Mouse (Mus musculus) forebrain, embryonic 11.5 days (tissue): ENCODE results near the gene Krt10. TPM values are rescaled to one million over a fixed set of nuclear protein-coding genes. Genes with fewer than 3 reads are reported as not detected.

Source experiments
- ATAC-seq: fragments of 200-750 bp; cut with Nextera tagmentation; replicated peaks from 2 replicates; pipeline ENCODE4 v1.8.0; 2017; ENCODE audit warnings: moderate TSS enrichment; ENCODE audit not compliant: low FRiP score
- DNase-seq: peaks from one replicate; pipeline ENCODE4 v3.0.0-alpha.2; 2017; ENCODE audit warnings: low spot score
- H3K27ac ChIP-seq: fragments of 300-500 bp; sonication (generic); 2 replicates; pipeline ENCODE4 v1.5.1; 2014; ENCODE audit warnings: low read depth, low read length
- H3K27me3 ChIP-seq: fragments of 300-500 bp; sonication (generic); 2 replicates; pipeline ENCODE4 v1.6.1; 2014; ENCODE audit warnings: mild to moderate bottlenecking, low read length, mixed read lengths; ENCODE audit not compliant: control insufficient read depth, insufficient read depth
- H3K36me3 ChIP-seq: fragments of 300-500 bp; sonication (generic); 2 replicates; pipeline ENCODE4 v1.6.1; 2014; ENCODE audit warnings: mild to moderate bottlenecking, low read length, moderate library complexity, mixed read lengths; ENCODE audit not compliant: control insufficient read depth, insufficient read depth
- H3K4me1 ChIP-seq: fragments of 300-500 bp; sonication (generic); replicated peaks from 2 replicates; pipeline ENCODE4 v1.6.1; 2014; ENCODE audit warnings: low read length, mixed read lengths; ENCODE audit not compliant: control insufficient read depth, insufficient read depth
- H3K4me2 ChIP-seq: fragments of 300-500 bp; sonication (generic); 2 replicates; pipeline ENCODE4 v1.6.1; 2014; ENCODE audit warnings: low read depth, mild to moderate bottlenecking, low read length, moderate library complexity, mixed read lengths; ENCODE audit not compliant: severe bottlenecking
- H3K4me3 ChIP-seq: fragments of 300-500 bp; sonication (generic); 2 replicates; pipeline ENCODE4 v1.5.1; 2014; ENCODE audit warnings: low read depth, low read length
- H3K9ac ChIP-seq: fragments of 300-500 bp; sonication (generic); 2 replicates; pipeline ENCODE4 v1.6.1; 2014; ENCODE audit warnings: low read length
- H3K9me3 ChIP-seq: fragments of 300-500 bp; sonication (generic); 2 replicates; pipeline ENCODE4 v1.6.1; 2016; ENCODE audit warnings: low read length, mixed read lengths; ENCODE audit not compliant: control insufficient read depth
- WGBS: fragments of 180-500 bp; shearing (Covaris S2); extraction: QIAGEN DNeasy Blood & Tissue Kit; methylation state at CpG from one replicate; pipeline ENCODE4 v1.1.7; 2014; 5-methylcytosine and 5-hydroxymethylcytosine counted together
- polyA plus RNA-seq: library from polyadenylated mRNA; unstranded; fragments of >200 nt; fragmentation: Nextera tagmentation; extraction: Ambion mirVana; gene quantifications from 2 replicates; pipeline ENCODE4 v1.2.1, GENCODE M21; 2014

Krt10 gene
- polyA plus RNA-seq, 1 experiment from 2014 or later = 26.8 TPM

DNA sequence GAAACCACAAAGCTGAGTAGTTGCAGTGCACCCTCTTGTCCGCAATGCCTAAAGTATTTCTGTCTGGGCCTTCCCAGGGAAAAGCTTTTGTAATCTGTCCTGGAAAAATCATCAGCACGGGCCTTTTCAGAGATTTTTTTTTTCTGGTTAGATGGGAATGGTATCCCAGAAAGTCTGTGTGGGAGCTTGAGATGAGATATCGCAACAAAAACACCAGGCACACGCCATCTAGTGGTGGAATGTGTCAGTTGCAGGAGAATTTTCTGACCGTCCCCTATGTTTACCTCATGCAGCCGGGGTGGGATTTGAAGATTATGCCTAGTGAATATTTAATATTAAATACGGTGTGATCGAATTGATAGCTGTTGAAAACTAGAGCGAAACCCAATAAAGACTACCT is 24.8 kb downstream of the Krt10 start:
- Histone ChIP-seq H3K36me3 (no peaks in the 10 kb centered on the region), H3K9me3 (no peaks in the 10 kb centered on the region), H3K27me3 (no peaks in the 10 kb centered on the region), H3K4me2 (no peak overlapping the region), H3K4me3 (no peak overlapping the region), H3K27ac (no peak overlapping the region), H3K9ac (no peak overlapping the region), H3K4me1 (no peaks in the 10 kb centered on the region)
- peak; percentile 66 for DNase-seq
- 33% methylated on average over 9 of the region's 9 CpGs for WGBS
- no peak for ATAC-seq

- Histone ChIP-seq H3K27me3 (no peaks in the 10 kb centered on the region), H3K4me3 (no peak overlapping the region), H3K36me3 (no peaks in the 10 kb centered on the region), H3K9ac (no peak overlapping the region), H3K4me2 (no peak overlapping the region), H3K27ac (no peak overlapping the region), H3K4me1 (no peaks in the 10 kb centered on the region), H3K9me3 (no peaks in the 10 kb centered on the region)
- 94% methylated on average over 8 of the region's 8 CpGs for WGBS
- no peak for ATAC-seq
- DNase-seq = no peak
Observed at GRCm38 (mm10) chr11:99361423-99361822, 27.7 kb downstream of the Krt10 start.

DNA sequence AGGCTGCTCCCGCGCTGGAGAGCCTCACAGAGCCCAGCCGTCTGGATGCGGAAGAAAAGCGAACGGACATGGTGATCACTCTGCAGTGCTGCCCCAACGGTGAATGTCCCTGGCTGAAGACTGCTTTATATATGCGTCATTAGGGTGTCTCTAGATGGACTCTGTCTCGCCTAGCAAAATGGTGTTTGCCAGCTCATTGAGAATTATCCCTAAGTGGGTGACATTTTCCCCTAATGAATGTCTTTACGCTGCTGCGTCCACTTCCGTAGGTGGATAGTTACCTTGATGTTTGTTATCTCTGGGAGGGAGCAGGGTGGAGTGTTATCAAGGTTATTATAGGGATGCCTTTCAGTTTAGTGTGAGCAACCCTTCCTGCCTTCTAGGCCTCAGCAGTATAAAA is 38.2 kb downstream of the Krt10 start, which contains the start of gene Krt27:
TSS of gene Krt27 (minus strand) at position 101 of the 400 bp plus-strand sequence.
- Histone ChIP-seq H3K4me2 (no peak within 1 kb of the TSS), H3K9me3 (no peaks in the 10 kb centered on the region), H3K27me3 (no peaks in the 10 kb centered on the region), H3K27ac (no peak within 1 kb of the TSS), H3K4me3 (no peak within 1 kb of the TSS), H3K4me1 (no peaks in the 10 kb centered on the region), H3K36me3 (no peaks in the 10 kb centered on the region), H3K9ac (no peak within 1 kb of the TSS)
- DNase-seq (no peak), ATAC-seq (no peak)
- WGBS = 85% methylated on average over 12 of the region's 12 CpGs

DNA sequence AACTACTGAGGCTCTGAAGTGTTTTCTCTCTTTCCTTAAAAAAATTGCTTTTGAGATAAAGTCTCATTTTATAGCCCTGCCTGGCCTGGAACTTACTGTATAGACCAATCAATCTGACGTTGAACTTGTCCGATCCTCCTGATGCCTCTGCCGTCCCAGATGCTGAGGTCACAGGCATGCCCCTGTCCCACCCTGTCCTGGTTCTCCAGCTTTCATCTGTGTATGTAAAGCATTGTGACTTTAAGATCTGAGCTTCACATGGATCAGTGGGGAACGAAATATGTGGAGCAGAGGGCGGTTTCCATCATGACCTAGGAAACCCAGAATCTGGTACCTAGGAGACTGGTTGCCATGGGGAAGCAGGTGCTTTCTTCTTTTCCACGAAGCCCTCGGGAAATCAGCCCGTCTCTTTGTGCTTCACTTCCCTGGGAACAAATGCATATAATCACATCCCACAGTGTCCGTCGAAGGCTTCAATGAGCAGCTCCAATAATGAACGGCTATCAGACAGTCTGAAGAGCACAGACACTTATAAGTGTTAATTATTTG is 49.8 kb downstream of the Krt10 start:
- H3K36me3 ChIP-seq = no peaks in the 10 kb centered on the region
- H3K9me3 ChIP-seq = no peaks in the 10 kb centered on the region
- H3K4me3 ChIP-seq = no peak overlapping the region
- no peak overlapping the region for H3K4me2 ChIP-seq
- no peak overlapping the region for H3K27ac ChIP-seq
- H3K9ac ChIP-seq = no peak overlapping the region
- DNase-seq = no peak
- no peaks in the 10 kb centered on the region; the same call in 1 of the 2 replicates for H3K4me1 ChIP-seq
- no peaks in the 10 kb centered on the region for H3K27me3 ChIP-seq
- WGBS = 48% methylated on average over 11 of the region's 11 CpGs
- ATAC-seq = no peak

- H3K9ac ChIP-seq = no peak within 1 kb of the TSS
- no peak within 1 kb of the TSS for H3K4me3 ChIP-seq
- H3K27me3 ChIP-seq = no peaks in the 10 kb centered on the region
- H3K4me1 ChIP-seq = no peaks in the 10 kb centered on the region; the same call in 1 of the 2 replicates
- no peaks in the 10 kb centered on the region for H3K9me3 ChIP-seq
- H3K27ac ChIP-seq = no peak within 1 kb of the TSS
- WGBS = 95% methylated on average over 11 of the region's 11 CpGs
- DNase-seq (no peak), ATAC-seq (no peak)
- H3K36me3 ChIP-seq = no peaks in the 10 kb centered on the region
- H3K4me2 ChIP-seq = no peak within 1 kb of the TSS
Observed at GRCm38 (mm10) chr11:99337866-99338265, 51.3 kb downstream of the Krt10 start, which contains the start of gene Krt26. Krt26 (minus strand) TSS chr11:99337966.

Other genes starting within 250 kb of the Krt10 start
- gene Ccr7, start 234.3 kb downstream of the Krt10 start, polyA plus RNA-seq = 0.31 TPM in 1 of 2 replicates, not detected in the other
- gene Smarce1, start 158.3 kb downstream of the Krt10 start, polyA plus RNA-seq = 203 and 209 TPM in 2 replicates
- 0.29 and 0.59 TPM in 2 replicates for gene Krt222, start 145.3 kb downstream of the Krt10 start, polyA plus RNA-seq
- not detected in 2 replicates for gene Krt24, start 104.1 kb downstream of the Krt10 start, polyA plus RNA-seq
- not detected in 2 replicates for gene Krt25, start 66.4 kb downstream of the Krt10 start, polyA plus RNA-seq
- gene Krt26, start 51.4 kb downstream of the Krt10 start, polyA plus RNA-seq = not detected in 2 replicates
- gene Krt27, start 38.3 kb downstream of the Krt10 start, polyA plus RNA-seq = not detected in 2 replicates
- gene Krt28, start 14.5 kb downstream of the Krt10 start, polyA plus RNA-seq = 0.32 and 0.45 TPM in 2 replicates
- gene Krt12, start 32.9 kb upstream of the Krt10 start, polyA plus RNA-seq = 0.09 TPM in 1 of 2 replicates, not detected in the other
- gene Krt20, start 48.8 kb upstream of the Krt10 start, polyA plus RNA-seq = 0.51 and 0.59 TPM in 2 replicates
- not detected in 2 replicates for gene Krt23, start 103.8 kb upstream of the Krt10 start, polyA plus RNA-seq
- not detected in 2 replicates for gene Krt39, start 132.0 kb upstream of the Krt10 start, polyA plus RNA-seq
- gene Krt40, start 153.8 kb upstream of the Krt10 start, polyA plus RNA-seq = not detected in 2 replicates
- not detected in 2 replicates for gene Krtap3-3, start 161.5 kb upstream of the Krt10 start, polyA plus RNA-seq
- not detected in 2 replicates for gene Krtap3-2, start 167.5 kb upstream of the Krt10 start, polyA plus RNA-seq
- not detected in 2 replicates for gene Gm11939, start 170.1 kb upstream of the Krt10 start, polyA plus RNA-seq
- gene Krtap3-1, start 177.3 kb upstream of the Krt10 start, polyA plus RNA-seq = not detected in 2 replicates
- gene Krtap1-5, start 191.7 kb upstream of the Krt10 start, polyA plus RNA-seq = not detected in 2 replicates
- not detected in 2 replicates for gene Krtap1-4, start 194.3 kb upstream of the Krt10 start, polyA plus RNA-seq
- gene Krtap1-3, start 202.0 kb upstream of the Krt10 start, polyA plus RNA-seq = not detected in 2 replicates
- gene Krtap9-3, start 208.7 kb upstream of the Krt10 start, polyA plus RNA-seq = not detected in 2 replicates
- not detected in 2 replicates for gene Gm11938, start 213.9 kb upstream of the Krt10 start, polyA plus RNA-seq
- not detected in 2 replicates for gene Gm11937, start 220.8 kb upstream of the Krt10 start, polyA plus RNA-seq
- not detected in 2 replicates for gene Krtap2-4, start 225.5 kb upstream of the Krt10 start, polyA plus RNA-seq
- not detected in 2 replicates for gene Gm11562, start 231.1 kb upstream of the Krt10 start, polyA plus RNA-seq
- gene Krtap4-1, start 238.9 kb upstream of the Krt10 start, polyA plus RNA-seq = not detected in 2 replicates
- not detected in 2 replicates for gene Krtap4-2, start 245.7 kb upstream of the Krt10 start, polyA plus RNA-seq